Mouse (Mus musculus): Measurements from ENCODE around the gene Spata3.

DNA sequence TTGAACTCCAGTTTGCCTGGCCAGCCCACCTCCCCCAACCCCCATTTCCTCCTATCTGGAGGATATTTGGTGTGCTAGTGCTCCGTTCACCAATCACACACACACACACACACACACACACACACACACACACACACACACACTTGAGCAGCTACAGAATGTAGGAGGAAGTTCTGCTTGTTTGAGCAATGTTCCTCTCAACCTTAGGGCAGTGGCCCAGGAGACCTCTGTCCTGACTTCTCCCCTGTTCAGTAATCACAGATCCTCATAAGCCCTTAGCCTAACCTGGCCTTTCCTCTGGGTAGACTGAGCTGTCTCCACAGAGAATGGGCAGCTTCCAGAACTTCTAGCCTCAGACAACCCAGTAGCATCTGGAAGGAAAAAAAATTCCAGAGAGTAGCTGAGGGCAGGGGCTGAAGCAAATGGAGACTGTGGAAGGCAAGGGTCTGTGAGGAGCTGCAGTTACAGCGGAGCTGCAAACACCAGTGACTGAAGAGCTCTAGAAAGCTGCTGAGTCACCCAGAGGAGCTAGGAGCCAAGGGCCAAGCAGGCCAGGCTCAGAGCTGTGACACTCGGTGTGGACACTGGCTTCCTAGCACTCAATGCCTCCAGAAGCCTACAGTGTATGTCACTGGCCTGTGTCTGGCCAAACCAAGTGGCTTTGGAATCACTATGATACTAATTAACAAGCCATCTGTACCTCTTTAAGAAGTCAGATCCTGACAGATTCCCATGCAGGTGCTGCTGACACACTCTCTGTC lies 21.8 kb downstream of the Spata3 start:
- TF ChIP-seq CTCF (IDR thresholded peaks at IDR 0.05; ENCODE audit: low read depth) (no peak), EP300 (optimal IDR thresholded peaks at IDR 0.05) (no peak)
